Mouse (Mus musculus) layer of hippocampus, adult 2 months (tissue): ENCODE measurements at regions not wholly inside any gene's neighbourhood (a gene's known extent, or its start where the extent isn't known, plus 50 kb on each side); places are given as distances from the start of the nearest gene placed in this dataset.

Source experiments
- DNase-seq, 2 experiments: peaks; one replicate each; pipeline ENCODE4 v3.0.0; 2022; ENCODE audit warnings: low spot score in 2 of 2
- H3K27ac ChIP-seq: fragments of 200-600 bp; 2 replicates; pipeline ENCODE4 v1.8.1; 2022
- H3K4me3 ChIP-seq: fragments of 200-600 bp; 2 replicates; pipeline ENCODE4 v1.8.1; 2022; ENCODE audit warnings: mild to moderate bottlenecking
- CTCF ChIP-seq: fragments of 200-600 bp; conservative IDR thresholded peaks from 2 replicates; pipeline ENCODE4 v1.8.1; 2022; ENCODE audit warnings: antibody characterized with exemption, mild to moderate bottlenecking, moderate library complexity

DNA sequence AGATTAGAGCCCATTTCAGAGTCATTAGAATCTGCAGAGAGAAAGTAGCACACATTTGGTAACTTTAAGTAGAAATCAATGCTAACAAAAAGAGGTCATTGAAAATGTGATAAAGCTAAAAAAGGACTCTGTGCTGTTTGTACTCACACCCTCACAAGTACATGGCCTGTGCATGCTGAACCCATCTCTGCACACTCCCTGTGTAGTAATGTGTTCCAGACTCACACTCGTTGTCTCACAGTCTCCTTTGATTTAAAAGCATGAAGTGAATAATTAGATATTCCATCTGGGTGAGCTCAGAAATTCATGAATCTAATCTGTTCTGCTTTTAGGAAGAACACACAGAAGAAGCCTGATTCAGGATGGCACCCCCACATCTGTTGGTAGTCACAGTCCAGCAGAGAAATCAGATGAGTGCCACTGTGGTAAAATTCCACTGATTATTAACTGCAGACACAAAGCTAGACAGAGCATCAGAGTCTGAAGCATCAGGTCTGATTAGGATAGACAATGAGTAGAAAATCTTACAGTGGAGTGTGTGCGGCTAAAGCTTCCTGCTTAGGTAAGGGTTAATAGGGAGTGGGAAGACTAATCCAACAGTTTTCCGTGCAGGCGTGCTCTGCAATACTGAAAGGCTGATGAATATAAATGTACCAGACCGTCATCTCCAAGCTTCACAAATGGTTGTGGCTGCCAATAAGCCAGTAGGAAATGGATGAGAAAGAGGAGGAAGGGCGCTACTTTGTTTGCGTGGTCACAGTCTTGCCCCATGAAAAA, 91.7 kb upstream of the Nrsn1 start:
- no peak for TF ChIP-seq CTCF
- Histone ChIP-seq H3K27ac (peak overlapping the region; percentile 84), H3K4me3 (peak overlapping the region; percentile 17; the same call in 1 of the 2 replicates)
- DNase-seq = peak; percentile 33 to 84

DNA sequence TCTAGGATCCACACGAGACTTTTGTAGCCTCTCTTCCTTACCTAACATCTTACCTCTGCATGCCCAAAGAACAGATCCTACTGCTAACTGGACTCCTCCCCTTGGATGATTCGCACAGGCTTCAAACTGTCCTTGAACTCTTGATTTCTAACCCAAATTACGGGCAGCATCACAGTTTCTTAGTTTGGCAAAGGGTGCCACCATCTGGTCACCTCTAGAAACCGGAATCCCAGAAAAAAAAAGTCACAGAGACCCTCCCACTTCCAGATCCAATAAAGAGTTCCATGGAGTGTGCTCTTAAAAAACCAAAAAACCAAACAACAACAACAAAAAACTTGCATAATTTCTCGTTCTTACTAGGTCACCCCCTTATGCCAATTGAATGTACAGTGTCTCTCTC, 77.3 kb upstream of the Nrsn1 start:
- peak; percentile 48 for TF ChIP-seq CTCF
- H3K27ac ChIP-seq = no peak overlapping the region
- no peak for DNase-seq
- no peak overlapping the region for H3K4me3 ChIP-seq

DNA sequence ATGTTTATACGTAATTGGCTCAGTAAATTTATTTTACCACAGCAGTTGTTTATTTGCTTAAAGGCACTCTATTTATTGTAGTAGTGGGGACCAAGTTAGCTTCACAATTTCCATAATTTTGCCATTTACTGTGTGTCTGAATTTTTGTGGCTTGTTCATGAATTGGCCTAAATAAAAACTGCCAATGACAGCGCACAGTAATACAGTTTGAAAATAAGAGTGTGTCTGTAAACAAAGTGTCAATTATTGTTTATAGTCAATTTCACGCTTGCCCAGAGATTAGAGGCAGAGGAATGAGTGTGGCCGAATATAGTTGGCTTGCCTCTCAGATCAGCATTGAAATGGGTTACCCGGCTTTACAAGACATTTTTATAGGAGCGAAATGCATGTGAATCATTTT, 73.0 kb upstream of the Nrsn1 start:
- Histone ChIP-seq H3K4me3 (no peak overlapping the region), H3K27ac (no peak overlapping the region)
- no peak for DNase-seq
- TF ChIP-seq CTCF = no peak

DNA sequence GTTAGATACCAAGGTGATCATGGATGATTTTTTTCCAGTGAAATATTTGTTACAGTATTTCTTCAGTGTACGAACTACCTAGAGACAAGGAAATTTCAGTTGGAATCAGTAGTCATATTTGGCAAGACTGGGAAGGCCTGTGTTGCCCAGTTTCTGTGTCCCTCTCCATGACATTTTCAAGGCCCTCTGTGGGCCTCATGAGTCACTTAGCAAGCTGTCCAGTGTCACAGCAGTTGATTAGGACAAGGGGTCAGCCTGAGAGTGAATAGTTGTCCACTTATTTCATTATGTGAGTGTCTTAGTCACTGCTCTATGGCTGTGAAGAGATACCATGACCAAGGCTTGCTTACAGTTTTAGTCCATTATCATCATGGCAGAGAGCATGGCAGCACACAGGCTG, 71.5 kb upstream of the Nrsn1 start:
- DNase-seq = no peak
- no peak for TF ChIP-seq CTCF
- no peak overlapping the region for H3K4me3 ChIP-seq
- no peak overlapping the region for H3K27ac ChIP-seq

DNA sequence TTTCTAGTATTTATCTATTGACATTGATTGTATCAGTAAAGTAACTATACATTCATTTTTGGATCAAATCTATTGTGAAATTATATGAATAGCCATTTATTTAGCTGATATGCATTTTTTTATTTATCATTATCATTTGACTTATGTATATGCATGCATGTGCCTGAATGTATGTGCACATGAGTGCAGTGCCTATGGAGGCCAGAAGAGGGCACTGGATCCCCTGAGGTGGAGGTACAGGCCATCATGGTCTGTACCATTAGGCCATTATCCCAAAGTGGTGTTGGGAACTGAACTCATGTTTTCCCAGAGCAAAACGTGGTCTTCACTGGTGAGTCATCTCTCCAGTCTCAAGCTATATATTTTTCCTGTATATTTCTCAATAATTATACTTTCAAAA, 63.5 kb upstream of the Nrsn1 start:
- Histone ChIP-seq H3K27ac (no peak overlapping the region), H3K4me3 (no peak overlapping the region)
- peak; percentile 54 for TF ChIP-seq CTCF
- no peak for DNase-seq
